Mouse (Mus musculus): ENCODE results near the gene Dpp4.

Dpp4 gene

DNA sequence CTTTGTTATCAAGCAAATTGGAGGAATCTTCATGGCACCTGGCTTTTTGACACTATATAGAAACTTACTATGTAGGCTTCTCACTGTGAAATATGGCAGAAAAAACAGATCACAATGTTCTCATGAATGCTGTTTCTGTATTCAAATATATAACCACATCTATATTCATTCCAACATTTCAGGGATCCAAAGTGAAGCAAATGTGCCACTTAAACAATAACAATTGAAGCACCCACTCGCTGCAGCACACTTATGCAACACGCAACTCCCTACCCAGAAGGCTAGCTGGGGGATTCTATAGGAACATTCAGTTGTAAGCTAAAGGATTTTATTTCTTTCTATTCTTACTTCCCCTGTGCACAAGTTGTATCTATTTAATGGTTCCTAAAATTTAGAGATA lies 110.3 kb downstream of the Dpp4 start:
- in situ Hi-C loops (cut with MboI), result no loop called here

DNA sequence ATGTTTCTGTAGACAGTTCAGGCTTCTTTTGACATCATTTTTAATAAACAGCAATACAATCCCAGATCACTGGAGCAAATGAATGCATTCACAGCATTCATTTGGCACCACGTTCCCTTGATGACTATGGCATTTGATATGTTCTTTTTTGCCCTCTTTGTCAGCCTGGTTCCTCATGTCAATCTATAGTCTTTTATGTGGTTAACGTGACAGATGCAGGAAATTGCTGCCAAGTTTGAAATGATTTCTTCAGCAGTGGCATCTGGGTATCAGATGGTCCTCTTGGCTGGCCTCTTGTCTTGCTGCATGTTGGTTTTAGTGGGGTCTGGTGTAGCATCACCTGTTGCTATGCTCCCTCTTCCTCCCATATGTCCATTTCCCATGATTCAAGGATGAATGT lies 118.2 kb downstream of the Dpp4 start:
- in situ Hi-C loops (cut with MboI), result no loop called here

DNA sequence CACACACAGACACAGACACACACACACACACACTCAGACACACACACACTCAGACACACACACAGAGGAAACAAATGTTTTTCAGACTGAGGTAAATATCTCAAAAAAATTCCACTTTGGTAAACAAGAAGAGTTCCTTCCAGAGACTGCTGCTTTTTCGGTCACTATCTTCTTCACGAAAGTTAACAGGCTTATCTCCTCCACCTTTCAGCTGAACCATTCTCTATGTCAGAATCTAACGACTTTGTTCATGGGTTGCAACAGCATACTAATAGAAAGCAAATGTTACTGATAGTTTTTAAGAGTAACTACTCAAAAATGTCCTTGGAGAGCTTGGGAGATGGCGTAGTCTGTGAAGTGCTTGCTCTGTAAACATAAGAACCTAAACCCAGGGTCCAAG lies 124.5 kb downstream of the Dpp4 start:
- in situ Hi-C loops (cut with MboI), result no loop called here

DNA sequence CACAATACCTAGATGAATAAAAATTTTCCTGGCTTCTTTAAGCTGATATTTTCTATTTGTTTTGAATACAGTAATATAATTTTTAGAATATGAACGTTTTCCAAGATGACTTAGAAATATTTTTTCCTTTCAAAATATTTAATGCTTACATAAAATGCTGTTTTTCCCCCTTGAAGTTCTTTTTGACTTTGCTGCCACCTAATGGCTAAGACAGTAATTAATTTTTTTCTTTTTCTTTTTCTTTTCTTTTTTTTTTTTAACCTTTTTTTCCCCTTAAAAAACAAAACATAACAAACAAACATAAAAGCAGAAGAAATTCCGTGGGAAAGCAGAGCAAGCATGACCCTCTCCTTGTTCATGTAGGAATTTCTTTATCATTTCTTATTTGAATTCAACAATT lies 126.2 kb downstream of the Dpp4 start:
- in situ Hi-C loops (cut with MboI), result no loop called here

DNA sequence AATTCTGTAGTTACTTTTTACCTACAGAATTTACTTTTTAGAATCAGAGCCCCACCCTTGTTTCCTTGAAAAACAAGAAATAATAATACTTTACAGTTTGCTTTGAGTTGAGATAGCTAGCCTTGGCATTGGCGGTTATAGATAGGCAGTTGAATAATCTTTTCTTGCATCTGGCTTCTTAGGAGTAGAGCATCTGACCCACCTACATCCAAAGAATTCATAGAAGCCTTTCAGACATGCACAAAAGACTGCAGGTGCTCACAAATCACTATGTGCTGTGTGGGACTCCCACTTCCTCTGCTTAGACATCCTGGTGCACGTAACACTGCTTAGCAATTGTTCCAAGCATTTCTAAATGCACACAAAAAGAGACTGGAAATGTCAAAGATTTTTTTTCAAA lies 127.0 kb downstream of the Dpp4 start:
- in situ Hi-C loops (cut with MboI), result no loop called here
